Mouse (Mus musculus): ENCODE data around the gene Mapk12. TPM values are rescaled to one million over a fixed set of nuclear protein-coding genes. Genes with fewer than 3 reads are reported as not detected.

Gene Mapk12
- total and polyA plus RNA-seq, 3 experiments, result 0.21 TPM; not detected in 2

DNA sequence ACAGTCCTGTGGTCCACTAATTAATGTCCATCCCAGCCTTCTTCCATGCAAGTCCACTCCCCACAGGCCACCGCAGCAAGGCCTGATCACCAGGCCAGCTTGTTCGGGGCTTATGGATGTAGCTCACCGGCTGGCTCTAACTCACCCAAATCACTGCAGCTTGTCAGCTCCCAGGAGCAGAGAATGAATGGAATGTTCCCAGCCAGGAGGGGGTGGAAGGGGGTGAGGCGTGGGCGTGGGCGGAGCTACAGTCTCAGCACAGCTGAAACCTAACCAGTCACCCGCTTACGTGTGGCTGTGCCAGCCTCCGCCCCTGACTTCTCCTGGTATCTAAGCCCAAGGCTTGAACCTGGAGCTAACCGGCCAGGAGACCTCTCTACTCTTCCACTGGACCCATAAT is 28.9 kb upstream of the Mapk12 start:
- no peak overlapping the region for H3K9ac ChIP-seq (ENCODE audit: insufficient read depth, low read depth)
- no peaks in the 10 kb centered on the region for H3K79me2 ChIP-seq (replicated peaks; ENCODE audit: control insufficient read depth, extremely low read depth, insufficient read depth, poor library complexity, severe bottlenecking)
- in situ Hi-C loops (cut with MboI; ENCODE audit: low pct_ligation_motif_present, low pct_unique_long_range_greater_than_20kb, low sequenced_read_pairs), result no loop called here
- no peak for DNase-seq (ENCODE audit: extremely low read depth)
- TF ChIP-seq RCOR1 (conservative IDR thresholded peaks at IDR 0.05; ENCODE audit: low read depth, low read length) (no peak), ZNF384 (IDR thresholded peaks at IDR 0.05; ENCODE audit: low read depth, low read length) (no peak), CHD1 (IDR thresholded peaks at IDR 0.05; ENCODE audit: low read depth, low read length) (no peak), MAFK (IDR thresholded peaks at IDR 0.05; ENCODE audit: insufficient replicate concordance, low read length) (no peak), ETS1 (conservative IDR thresholded peaks at IDR 0.05; ENCODE audit: low read depth, low read length) (no peak), ZMIZ1 (IDR thresholded peaks at IDR 0.05; ENCODE audit: low read depth, low read length) (no peak), USF2 (conservative IDR thresholded peaks at IDR 0.05; ENCODE audit: low read depth, low read length) (no peak), IRF4 (IDR thresholded peaks at IDR 0.05; ENCODE audit: low read depth, low read length) (no peak), EP300 (IDR thresholded peaks at IDR 0.05; ENCODE audit: low read length) (no peak), RAD21 (IDR thresholded peaks at IDR 0.05; ENCODE audit: low read depth, low read length) (no peak), CTCF (conservative IDR thresholded peaks at IDR 0.05 in 1 of 2, IDR thresholded peaks at IDR 0.05 in 1 of 2; ENCODE audit: low read depth in 2 of 2, low read length in 2 of 2) (no peak), SMC3 (IDR thresholded peaks at IDR 0.05; ENCODE audit: low read depth, low read length) (no peak), KAT2A (IDR thresholded peaks at IDR 0.05; ENCODE audit: insufficient replicate concordance, low read length) (no peak), POLR2AphosphoS2 (IDR thresholded peaks at IDR 0.05; ENCODE audit: low read depth, low read length) (no peak), POLR2A (IDR thresholded peaks at IDR 0.05; ENCODE audit: low read depth, low read length) (no peak)
- H3K4me3 ChIP-seq (replicated peaks in 1 of 3; ENCODE audit: low read depth in 2 of 3, low read length in 2 of 3, poor library complexity in 1 of 3), result no peak overlapping the region
- H3K4me2 ChIP-seq (ENCODE audit: insufficient read depth, low read depth, poor library complexity, severe bottlenecking), result no peak overlapping the region
- H3K9me3 ChIP-seq (replicated peaks; ENCODE audit: low read length), result no peaks in the 10 kb centered on the region
- peaks cover 1% of the 10 kb centered on the region for H3K27me3 ChIP-seq (replicated peaks)
- H3K27ac ChIP-seq (ENCODE audit: insufficient read depth, low read depth), result no peak overlapping the region
- peaks cover 11 to 57% of the 10 kb centered on the region in 2 experiments; a peak in 3 of 4 replicates for H3K4me1 ChIP-seq (ENCODE audit: control insufficient read depth in 1 of 2, insufficient read depth in 2 of 2)
- H3K36me3 ChIP-seq (replicated peaks in 1 of 2; ENCODE audit: control insufficient read depth in 1 of 2, insufficient read depth in 1 of 2, low read length in 1 of 2), result peaks cover 23 to 29% of the 10 kb centered on the region in 2 experiments
- dilution Hi-C loops (cut with MboI; ENCODE audit: extremely low pct_ligation_motif_present, extremely low pct_unique_long_range_greater_than_20kb, low sequenced_read_pairs), result no loop called here

DNA sequence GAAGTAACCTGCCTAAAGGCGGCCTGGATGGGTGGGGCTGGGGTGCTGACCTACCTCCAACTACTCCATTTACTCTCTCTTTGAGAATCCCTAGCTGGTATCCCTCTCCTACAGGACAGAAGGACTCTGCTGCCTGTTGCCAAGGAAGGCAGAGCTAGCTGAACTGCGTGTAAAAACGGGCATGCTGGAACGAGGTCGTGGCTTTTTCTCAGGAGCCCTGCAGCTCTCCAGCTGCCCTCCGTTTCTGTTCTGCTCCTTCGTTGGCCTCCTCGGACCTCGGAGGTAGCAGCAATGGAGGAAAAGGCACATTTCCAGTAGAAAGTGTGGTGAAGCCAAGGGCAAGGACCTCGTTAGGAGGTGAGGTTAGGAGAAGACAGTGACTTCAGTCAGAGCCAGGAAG is 28.4 kb upstream of the Mapk12 start:
- H3K27me3 ChIP-seq (replicated peaks), result peaks cover 1% of the 10 kb centered on the region
- H3K4me2 ChIP-seq (ENCODE audit: insufficient read depth, low read depth, poor library complexity, severe bottlenecking), result no peak overlapping the region
- no peaks in the 10 kb centered on the region for H3K9me3 ChIP-seq (replicated peaks; ENCODE audit: low read length)
- no peak for TF ChIP-seq ZNF384 (IDR thresholded peaks at IDR 0.05; ENCODE audit: low read depth, low read length)
- TF ChIP-seq MEF2A (IDR thresholded peaks at IDR 0.05; ENCODE audit: borderline replicate concordance, low read depth, low read length), result no peak
- no peak for TF ChIP-seq CHD2 (IDR thresholded peaks at IDR 0.05; ENCODE audit: low read length)
- TF ChIP-seq ZC3H11A (IDR thresholded peaks at IDR 0.05; ENCODE audit: low read depth, low read length), result no peak
- no peak for TF ChIP-seq CHD1 (IDR thresholded peaks at IDR 0.05; ENCODE audit: low read depth, low read length)
- no peak for TF ChIP-seq POLR2AphosphoS2 (IDR thresholded peaks at IDR 0.05; ENCODE audit: low read depth, low read length)
- no peaks in the 10 kb centered on the region for H3K79me2 ChIP-seq (replicated peaks; ENCODE audit: control insufficient read depth, extremely low read depth, insufficient read depth, poor library complexity, severe bottlenecking)
- H3K4me3 ChIP-seq (replicated peaks in 1 of 3; ENCODE audit: low read depth in 2 of 3, low read length in 2 of 3, poor library complexity in 1 of 3), result no peak overlapping the region
- DNase-seq (ENCODE audit: extremely low read depth), result no peak
- in situ Hi-C loops (cut with MboI; ENCODE audit: low pct_ligation_motif_present, low pct_unique_long_range_greater_than_20kb, low sequenced_read_pairs) (no loop called here), dilution Hi-C loops (cut with MboI; ENCODE audit: extremely low pct_ligation_motif_present, extremely low pct_unique_long_range_greater_than_20kb, low sequenced_read_pairs) (no loop called here)
- H3K4me1 ChIP-seq (ENCODE audit: control insufficient read depth in 1 of 2, insufficient read depth in 2 of 2), result peaks cover 14 to 61% of the 10 kb centered on the region in 2 experiments
- H3K27ac ChIP-seq (ENCODE audit: insufficient read depth, low read depth), result no peak overlapping the region
- peaks cover 23 to 31% of the 10 kb centered on the region in 2 experiments for H3K36me3 ChIP-seq (replicated peaks in 1 of 2; ENCODE audit: control insufficient read depth in 1 of 2, insufficient read depth in 1 of 2, low read length in 1 of 2)
- no peak overlapping the region for H3K9ac ChIP-seq (ENCODE audit: insufficient read depth, low read depth)

All from CH12.LX (cell line).